Mouse (Mus musculus) stomach, embryonic 14.5 days (tissue): ENCODE results near the gene Zfp273. TPM values are rescaled to one million over a fixed set of nuclear protein-coding genes. Genes with fewer than 3 reads are reported as not detected.

Experiments
- polyA plus RNA-seq: library from polyadenylated mRNA; unstranded; fragments of >200 nt; fragmentation: Nextera tagmentation; extraction: Ambion mirVana; gene quantifications from 2 replicates; pipeline ENCODE4 v1.2.1, GENCODE M21; 2014

Gene Zfp273
- polyA plus RNA-seq, 1 experiment from 2014 or later, result 9.1 TPM

Other genes starting within 250 kb of the Zfp273 start
- gene Zfp729b, start 204.0 kb upstream of the Zfp273 start, polyA plus RNA-seq, result 5.1 and 5.6 TPM in 2 replicates
- not detected in 2 replicates for gene Gm49345, start 176.0 kb upstream of the Zfp273 start, polyA plus RNA-seq
- 3.5 and 3.6 TPM in 2 replicates for gene Zfp729a, start 175.9 kb upstream of the Zfp273 start, polyA plus RNA-seq
- 12.3 and 13.6 TPM in 2 replicates for gene Zfp738, start 126.7 kb upstream of the Zfp273 start, polyA plus RNA-seq
- gene Zfp65, start 84.6 kb upstream of the Zfp273 start, polyA plus RNA-seq, result 3.5 and 5.0 TPM in 2 replicates
- gene Zfp85, start 58.5 kb upstream of the Zfp273 start, polyA plus RNA-seq, result 4.7 and 6.0 TPM in 2 replicates
- 2.7 and 3.5 TPM in 2 replicates for gene Zfp493, start 34.0 kb upstream of the Zfp273 start, polyA plus RNA-seq
- gene Gm10037, start 17.4 kb downstream of the Zfp273 start, polyA plus RNA-seq, result 2.3 and 4.0 TPM in 2 replicates
- not detected in 2 replicates for gene BC048507, start 49.6 kb downstream of the Zfp273 start, polyA plus RNA-seq